In genomic region chr12:110454223-110454622, GRCm38 (mm10) we compare ENCODE assay signal across 9 mouse cellular contexts. TPM values are rescaled to one million over a fixed set of nuclear protein-coding genes. Genes with fewer than 3 reads are reported as not detected.
DNase-seq lines count a peak whose midpoint lies in the region; ATAC-seq lines count a peak whose summit lies in the region.
"Had no signal": no experiment of that assay in that cellular context is flagged by ENCODE, and none has a peak within 500 bp of the region (broad histone marks: within the 10 kb centered on the region; RNA-seq: fewer than 3 reads in every experiment).

No protein-coding gene starts in this region.

- no peak overlapping the region for H3K27ac ChIP-seq in heart, embryonic 12.5 days (ENCODE audit: poor library complexity, severe bottlenecking)
- H3K27ac ChIP-seq in kidney, embryonic 16.5 days (ENCODE audit: low read length), result no peak overlapping the region
- H3K27ac ChIP-seq in lung, embryonic 15.5 days, result no peak overlapping the region
- H3K27ac ChIP-seq: hindbrain, embryonic 15.5 days had no signal

- no peaks in the 10 kb centered on the region for H3K9me3 ChIP-seq in heart, embryonic 12.5 days (replicated peaks)
- no peaks in the 10 kb centered on the region for H3K9me3 ChIP-seq in kidney, embryonic 16.5 days (ENCODE audit: low read length)
- no peaks in the 10 kb centered on the region for H3K9me3 ChIP-seq in lung, embryonic 15.5 days
- H3K9me3 ChIP-seq: hindbrain, embryonic 15.5 days had no signal

- H3K27me3 ChIP-seq in heart, embryonic 12.5 days (replicated peaks), result no peaks in the 10 kb centered on the region
- H3K27me3 ChIP-seq in kidney, embryonic 16.5 days (ENCODE audit: insufficient read depth, low read length), result no peaks in the 10 kb centered on the region
- no peaks in the 10 kb centered on the region for H3K27me3 ChIP-seq in lung, embryonic 15.5 days
- H3K27me3 ChIP-seq: hindbrain, embryonic 15.5 days had no signal

- no peak overlapping the region for H3K4me3 ChIP-seq in heart, embryonic 12.5 days
- no peak overlapping the region for H3K4me3 ChIP-seq in kidney, embryonic 16.5 days (ENCODE audit: low read length)
- no peak overlapping the region for H3K4me3 ChIP-seq in lung, embryonic 15.5 days
- H3K4me3 ChIP-seq: hindbrain, embryonic 15.5 days had no signal

- 6% methylated on average over 5 of the region's 5 CpGs for WGBS in heart, embryonic 12.5 days
- 6% methylated on average over 5 of the region's 5 CpGs for WGBS in kidney, embryonic 16.5 days
- 4% methylated on average over 5 of the region's 5 CpGs for WGBS in lung, embryonic 15.5 days

- no peak overlapping the region for H3K9ac ChIP-seq in heart, embryonic 12.5 days
- no peak overlapping the region for H3K9ac ChIP-seq in kidney, embryonic 16.5 days (replicated peaks; ENCODE audit: low read length)
- H3K9ac ChIP-seq in lung, embryonic 15.5 days, result no peak overlapping the region
- H3K9ac ChIP-seq: hindbrain, embryonic 15.5 days had no signal

- H3K36me3 ChIP-seq in heart, embryonic 12.5 days, result 0 out of 2 replicates have a peak, but pooled peaks cover 3% of the 10 kb centered on the region
- no peaks in the 10 kb centered on the region for H3K36me3 ChIP-seq in kidney, embryonic 16.5 days (ENCODE audit: insufficient read depth, low read length)
- H3K36me3 ChIP-seq in lung, embryonic 15.5 days, result no peaks in the 10 kb centered on the region
- H3K36me3 ChIP-seq: hindbrain, embryonic 15.5 days had no signal

- DNase-seq in embryo, embryonic 11 days, result peak; percentile 74
- DNase-seq in right cerebral cortex, adult 2 months (ENCODE audit: low spot score in 2 of 2), result peak; percentile 71 to 78
- peak; percentile 72 for DNase-seq in urinary bladder, postnatal 14 days (ENCODE audit: low spot score)

- peak; percentile 95 for ATAC-seq in CD4-positive, CD25-positive, alpha-beta regulatory T cell, adult 4 months
- peak; percentile 85 for ATAC-seq in activated CD4-positive, CD25-positive, alpha-beta regulatory T cell, adult 4 months
- peak; percentile 58; the same call in 1 of the 2 replicates for ATAC-seq in heart, embryonic 12.5 days (ENCODE audit: insufficient number of reproducible peaks, low FRiP score)
- peak; percentile 79 for ATAC-seq in kidney, embryonic 16.5 days (ENCODE audit: low FRiP score, low TSS enrichment)
- peak; percentile 62; the same call in 1 of the 2 replicates for ATAC-seq in lung, embryonic 15.5 days (ENCODE audit: borderline replicate concordance, extremely low read depth, low FRiP score, low TSS enrichment)

- no peak overlapping the region for H3K4me2 ChIP-seq in heart, embryonic 12.5 days
- H3K4me2 ChIP-seq in kidney, embryonic 16.5 days (replicated peaks; ENCODE audit: low read depth, low read length), result no peak overlapping the region
- no peak overlapping the region for H3K4me2 ChIP-seq in lung, embryonic 15.5 days
- H3K4me2 ChIP-seq: hindbrain, embryonic 15.5 days had no signal

- H3K4me1 ChIP-seq in heart, embryonic 12.5 days (replicated peaks), result peaks cover 14% of the 10 kb centered on the region
- H3K4me1 ChIP-seq in kidney, embryonic 16.5 days (ENCODE audit: insufficient read depth, low read length), result no peaks in the 10 kb centered on the region
- H3K4me1 ChIP-seq in lung, embryonic 15.5 days, result no peaks in the 10 kb centered on the region
- H3K4me1 ChIP-seq: hindbrain, embryonic 15.5 days had no signal

RNA-seq across cellular contexts. Expression of gene Ppp2r5c, which starts 7.3 kb away (rescaled TPM):
- 100 to 1,000 TPM; 490 to 635 TPM for polyA plus RNA-seq in CD4-positive, CD25-positive, alpha-beta regulatory T cell, adult 4 months (2017; shearing (Covaris generic))
- polyA plus RNA-seq in activated CD4-positive, CD25-positive, alpha-beta regulatory T cell, adult 4 months (2017; shearing (Covaris generic)), result 100 to 1,000 TPM; 583 to 590 TPM
- 142 and 147 TPM in 2 replicates for polyA plus RNA-seq in heart, embryonic 12.5 days (2016; fragmentation: Nextera tagmentation; extraction: Ambion mirVana)
- polyA plus RNA-seq in kidney, embryonic 16.5 days (2015; fragmentation: Nextera tagmentation; extraction: Ambion mirVana), result 140 and 145 TPM in 2 replicates
- polyA plus RNA-seq in lung, embryonic 15.5 days (2015; fragmentation: Nextera tagmentation; extraction: Ambion mirVana), result 167 and 171 TPM in 2 replicates
